Mouse (Mus musculus): ENCODE measurements around the gene Nmrk2. TPM values are rescaled to one million over a fixed set of nuclear protein-coding genes. Genes with fewer than 3 reads are reported as not detected.
"Not testable (repeated sequence)": the region's sequence is repeated elsewhere in the genome, so short reads cannot be mapped to it uniquely, and the experiment has no call there.

The Nmrk2 gene
- polyA plus RNA-seq, 1 experiment from 2014 or later = 0.14 TPM

DNA sequence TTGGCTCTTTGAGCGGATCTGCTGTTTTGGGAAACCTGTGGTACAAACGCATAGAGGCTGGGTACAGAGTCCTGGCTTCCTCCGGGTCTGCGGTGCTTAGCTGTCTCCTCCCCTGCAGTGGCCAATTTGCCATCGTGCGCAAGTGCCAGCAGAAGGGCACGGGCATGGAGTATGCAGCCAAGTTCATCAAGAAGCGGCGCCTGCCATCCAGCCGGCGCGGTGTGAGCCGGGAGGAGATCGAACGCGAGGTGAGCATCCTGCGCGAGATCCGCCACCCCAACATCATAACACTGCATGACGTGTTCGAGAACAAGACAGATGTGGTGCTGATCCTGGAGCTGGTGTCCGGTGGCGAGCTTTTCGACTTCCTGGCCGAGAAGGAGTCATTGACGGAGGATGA lies 12.0 kb downstream of the Nmrk2 start:
- H3K27me3 ChIP-seq (ENCODE audit: control insufficient read depth, insufficient read depth, low read length) = 0 out of 2 replicates have a peak, but pooled peaks cover 3% of the 10 kb centered on the region
- H3K4me2 ChIP-seq (replicated peaks; ENCODE audit: low read depth, low read length) = no peak overlapping the region
- H3K9me3 ChIP-seq (ENCODE audit: control insufficient read depth, low read depth, low read length) = no peaks in the 10 kb centered on the region
- peaks cover 28% of the 10 kb centered on the region for H3K36me3 ChIP-seq (ENCODE audit: control insufficient read depth, insufficient read depth, low read length)
- 82% methylated on average over 26 of the region's 26 CpGs for WGBS
- peaks cover 14% of the 10 kb centered on the region for H3K4me1 ChIP-seq (ENCODE audit: control insufficient read depth, insufficient read depth, low read length)
- H3K27ac ChIP-seq (ENCODE audit: low read length) = no peak overlapping the region
- ATAC-seq (ENCODE audit: insufficient number of reproducible peaks, insufficient read depth, low FRiP score, low read depth) = no peak
- no peak overlapping the region for H3K9ac ChIP-seq (replicated peaks; ENCODE audit: low read depth, low read length)
- no peak overlapping the region for H3K4me3 ChIP-seq (ENCODE audit: low read depth, low read length)

DNA sequence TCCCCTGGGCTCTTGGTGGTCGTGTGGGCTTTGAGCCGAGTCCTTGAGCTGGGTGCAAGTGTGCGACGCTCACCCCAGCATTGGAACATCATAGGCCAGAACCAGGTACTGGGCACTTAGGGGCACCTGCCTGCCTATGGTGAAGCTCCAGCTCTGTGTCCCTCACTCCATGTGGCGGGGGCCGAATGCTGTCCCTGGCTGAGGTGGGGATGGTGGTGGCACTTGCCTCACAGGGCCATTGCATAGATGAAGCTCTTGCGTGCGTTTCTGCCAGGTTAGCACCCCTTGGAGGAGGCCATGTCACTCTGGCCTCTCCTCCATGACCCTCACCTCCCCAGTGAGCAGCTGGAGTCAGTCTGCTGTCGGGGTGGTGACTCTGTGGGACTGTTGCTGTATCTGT lies 14.7 kb downstream of the Nmrk2 start:
- Histone ChIP-seq H3K4me1 (ENCODE audit: control insufficient read depth, insufficient read depth, low read length) (peaks cover 23% of the 10 kb centered on the region), H3K27ac (ENCODE audit: low read length) (no peak overlapping the region), H3K36me3 (ENCODE audit: control insufficient read depth, insufficient read depth, low read length) (peaks cover 31% of the 10 kb centered on the region), H3K4me3 (ENCODE audit: low read depth, low read length) (no peak overlapping the region), H3K27me3 (ENCODE audit: control insufficient read depth, insufficient read depth, low read length) (no peaks in the 10 kb centered on the region), H3K9ac (replicated peaks; ENCODE audit: low read depth, low read length) (no peak overlapping the region), H3K9me3 (ENCODE audit: control insufficient read depth, low read depth, low read length) (no peaks in the 10 kb centered on the region), H3K4me2 (replicated peaks; ENCODE audit: low read depth, low read length) (no peak overlapping the region)
- whole genome bisulfite sequencing = 96% methylated on average over 9 of the region's 9 CpGs
- no peak for ATAC-seq (ENCODE audit: insufficient number of reproducible peaks, insufficient read depth, low FRiP score, low read depth)

DNA sequence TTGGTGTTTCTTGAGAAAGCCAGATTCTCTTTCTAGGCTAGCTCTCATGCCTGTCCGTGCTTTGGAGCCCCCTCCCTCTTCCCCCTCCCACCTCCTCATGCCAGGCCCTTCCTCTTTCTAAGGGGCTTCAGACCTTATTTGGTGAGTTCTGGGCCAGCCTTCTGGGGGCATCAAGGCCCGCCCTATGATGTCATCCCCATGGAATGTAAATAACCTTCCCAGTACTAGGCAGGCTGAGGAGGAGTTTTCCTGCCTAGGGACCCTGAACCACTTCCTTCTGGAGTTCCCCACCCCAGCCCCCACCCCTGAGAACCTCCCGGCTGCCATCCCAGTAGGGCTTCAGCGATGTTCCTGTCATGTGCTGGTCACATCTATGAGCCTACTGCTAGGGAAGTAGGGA lies 17.1 kb downstream of the Nmrk2 start:
- no peak overlapping the region for H3K4me3 ChIP-seq (ENCODE audit: low read depth, low read length)
- H3K9me3 ChIP-seq (ENCODE audit: control insufficient read depth, low read depth, low read length) = no peaks in the 10 kb centered on the region
- 14% methylated on average over 4 of the region's 4 CpGs for WGBS
- no peaks in the 10 kb centered on the region for H3K27me3 ChIP-seq (ENCODE audit: control insufficient read depth, insufficient read depth, low read length)
- H3K9ac ChIP-seq (replicated peaks; ENCODE audit: low read depth, low read length) = no peak overlapping the region
- H3K4me1 ChIP-seq (ENCODE audit: control insufficient read depth, insufficient read depth, low read length) = peaks cover 20% of the 10 kb centered on the region
- peak; percentile 24; the same call in 1 of the 2 replicates for ATAC-seq (ENCODE audit: insufficient number of reproducible peaks, insufficient read depth, low FRiP score, low read depth)
- H3K36me3 ChIP-seq (ENCODE audit: control insufficient read depth, insufficient read depth, low read length) = peaks cover 43% of the 10 kb centered on the region
- H3K27ac ChIP-seq (ENCODE audit: low read length) = peak overlapping the region; percentile 84
- H3K4me2 ChIP-seq (replicated peaks; ENCODE audit: low read depth, low read length) = peak overlapping the region; percentile 61; the same call in 1 of the 2 replicates

DNA sequence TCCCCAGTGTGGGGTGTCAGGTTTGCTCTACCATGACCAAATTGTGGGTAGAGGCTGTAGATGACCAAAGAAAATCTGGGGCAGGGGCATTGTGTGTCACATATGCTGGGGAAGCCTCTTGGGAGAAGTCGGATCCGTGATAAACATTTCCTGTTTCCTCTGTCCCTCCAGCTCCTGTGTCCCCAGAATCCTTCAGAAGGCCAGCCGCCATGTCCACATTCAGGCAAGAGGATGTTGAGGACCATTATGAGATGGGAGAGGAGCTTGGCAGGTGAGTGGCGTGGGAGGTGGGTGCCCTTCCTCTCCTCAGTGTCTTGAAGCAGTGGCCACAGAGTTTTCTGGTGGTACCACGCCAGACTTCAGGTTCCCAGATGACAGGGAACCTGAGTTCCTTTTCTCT lies 18.0 kb downstream of the Nmrk2 start, which contains the start of gene 4930442H23Rik:
TSS of gene 4930442H23Rik (minus strand) at position 45 of the 400 bp plus-strand sequence.
- H3K9me3 ChIP-seq (ENCODE audit: control insufficient read depth, low read depth, low read length) = no peaks in the 10 kb centered on the region
- peak within 1 kb of the TSS; percentile 85 for H3K27ac ChIP-seq (ENCODE audit: low read length)
- H3K4me1 ChIP-seq (ENCODE audit: control insufficient read depth, insufficient read depth, low read length) = peaks cover 20% of the 10 kb centered on the region
- H3K36me3 ChIP-seq (ENCODE audit: control insufficient read depth, insufficient read depth, low read length) = peaks cover 53% of the 10 kb centered on the region
- no peaks in the 10 kb centered on the region for H3K27me3 ChIP-seq (ENCODE audit: control insufficient read depth, insufficient read depth, low read length)
- H3K4me2 ChIP-seq (replicated peaks; ENCODE audit: low read depth, low read length) = peak within 1 kb of the TSS; percentile 61
- ATAC-seq (ENCODE audit: insufficient number of reproducible peaks, insufficient read depth, low FRiP score, low read depth) = no peak
- 79% methylated on average over 5 of the region's 5 CpGs for WGBS
- peak within 1 kb of the TSS; percentile 65 for H3K9ac ChIP-seq (replicated peaks; ENCODE audit: low read depth, low read length)
- peak within 1 kb of the TSS; percentile 63 for H3K4me3 ChIP-seq (ENCODE audit: low read depth, low read length)

DNA sequence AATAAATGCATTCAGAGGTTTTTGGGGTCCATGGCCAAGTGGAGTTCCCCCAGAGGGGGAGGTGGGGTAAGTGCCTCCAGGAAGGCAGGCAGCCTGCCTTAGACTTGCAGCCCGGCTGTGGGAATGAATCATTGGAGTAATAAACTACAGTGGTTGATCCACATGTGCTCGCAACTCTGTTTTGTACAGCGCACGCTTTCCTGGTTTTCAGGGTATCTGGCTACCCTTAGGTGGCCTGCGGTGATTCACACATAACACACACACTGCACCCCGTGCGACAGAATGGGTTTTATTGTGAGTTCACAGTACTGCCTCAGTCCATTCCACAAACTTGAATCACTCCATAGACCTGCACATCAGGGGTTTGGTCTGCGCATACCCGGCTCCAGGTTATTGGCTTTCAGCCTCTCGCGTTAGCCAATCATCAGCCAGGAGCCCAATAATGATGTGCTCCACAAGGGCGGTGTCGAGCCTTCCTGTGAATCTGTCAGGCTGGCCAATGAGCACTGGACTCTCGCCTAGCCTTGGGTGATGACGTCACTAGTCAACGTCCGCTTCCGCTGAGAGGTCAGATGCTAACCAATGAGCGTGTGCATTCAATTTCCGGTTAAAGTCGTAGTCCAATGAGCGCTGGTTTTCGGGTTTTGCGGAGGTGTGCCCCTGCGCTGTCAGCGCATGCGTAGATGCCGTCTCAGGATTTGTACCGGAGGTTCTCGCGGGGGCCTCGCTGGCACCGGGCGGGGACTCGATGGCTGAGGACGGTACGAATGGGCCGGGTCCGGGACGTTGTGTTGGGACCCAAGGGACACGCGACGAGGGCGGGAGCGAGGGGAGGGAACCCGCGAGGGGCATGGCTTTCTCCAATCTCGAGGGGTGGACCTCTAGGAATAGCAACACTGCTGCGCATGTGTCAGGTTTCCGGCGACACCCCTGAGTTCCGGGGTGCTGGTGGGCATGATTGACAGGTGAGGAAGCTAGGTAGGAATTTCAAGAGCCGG lies 19.2 kb downstream of the Nmrk2 start, which contains the start of gene Dapk3:
TSS of gene Dapk3 (plus strand) at position 670 of the 998 bp plus-strand sequence.
- Histone ChIP-seq H3K27me3 (ENCODE audit: control insufficient read depth, insufficient read depth, low read length) (no peaks in the 10 kb centered on the region), H3K36me3 (ENCODE audit: control insufficient read depth, insufficient read depth, low read length) (peaks cover 61% of the 10 kb centered on the region), H3K9me3 (ENCODE audit: control insufficient read depth, low read depth, low read length) (no peaks in the 10 kb centered on the region), H3K4me2 (replicated peaks; ENCODE audit: low read depth, low read length) (peak within 1 kb of the TSS; percentile 61), H3K9ac (replicated peaks; ENCODE audit: low read depth, low read length) (peak within 1 kb of the TSS; percentile 65), H3K27ac (ENCODE audit: low read length) (peak within 1 kb of the TSS; percentile 85), H3K4me3 (ENCODE audit: low read depth, low read length) (peak within 1 kb of the TSS; percentile 63), H3K4me1 (ENCODE audit: control insufficient read depth, insufficient read depth, low read length) (peaks cover 29% of the 10 kb centered on the region)
- peak; percentile 91 for ATAC-seq (ENCODE audit: insufficient number of reproducible peaks, insufficient read depth, low FRiP score, low read depth)
- WGBS = 5% methylated on average over 53 of the region's 53 CpGs

DNA sequence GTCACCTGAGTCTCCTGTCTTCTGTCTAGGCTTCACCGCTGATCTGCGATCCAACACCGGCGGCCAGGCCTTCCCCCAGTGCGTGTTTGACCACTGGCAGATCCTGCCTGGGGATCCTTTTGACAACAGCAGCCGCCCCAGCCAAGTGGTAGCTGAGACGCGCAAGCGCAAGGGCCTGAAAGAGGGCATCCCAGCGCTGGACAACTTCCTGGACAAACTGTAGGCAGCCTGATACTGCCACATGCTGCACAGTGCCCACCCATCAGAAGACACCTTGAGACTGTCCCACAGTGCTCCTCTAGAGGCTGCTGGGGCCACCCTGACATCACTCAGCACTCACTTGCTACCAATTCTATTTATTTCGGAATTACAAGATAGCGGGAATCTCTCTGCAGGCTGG lies 20.0 kb downstream of the Nmrk2 start:
- not testable (repeated sequence) for H3K27me3 ChIP-seq (ENCODE audit: control insufficient read depth, insufficient read depth, low read length); ATAC-seq (ENCODE audit: insufficient number of reproducible peaks, insufficient read depth, low FRiP score, low read depth); H3K9me3 ChIP-seq (ENCODE audit: control insufficient read depth, low read depth, low read length); H3K4me2 ChIP-seq (replicated peaks; ENCODE audit: low read depth, low read length); H3K27ac ChIP-seq (ENCODE audit: low read length); H3K4me3 ChIP-seq (ENCODE audit: low read depth, low read length); H3K9ac ChIP-seq (replicated peaks; ENCODE audit: low read depth, low read length)
- Histone ChIP-seq H3K36me3 (ENCODE audit: control insufficient read depth, insufficient read depth, low read length) (peaks cover 58% of the 10 kb centered on the region), H3K4me1 (ENCODE audit: control insufficient read depth, insufficient read depth, low read length) (peaks cover 31% of the 10 kb centered on the region)
- WGBS = 81% methylated on average over 12 of the region's 12 CpGs

DNA sequence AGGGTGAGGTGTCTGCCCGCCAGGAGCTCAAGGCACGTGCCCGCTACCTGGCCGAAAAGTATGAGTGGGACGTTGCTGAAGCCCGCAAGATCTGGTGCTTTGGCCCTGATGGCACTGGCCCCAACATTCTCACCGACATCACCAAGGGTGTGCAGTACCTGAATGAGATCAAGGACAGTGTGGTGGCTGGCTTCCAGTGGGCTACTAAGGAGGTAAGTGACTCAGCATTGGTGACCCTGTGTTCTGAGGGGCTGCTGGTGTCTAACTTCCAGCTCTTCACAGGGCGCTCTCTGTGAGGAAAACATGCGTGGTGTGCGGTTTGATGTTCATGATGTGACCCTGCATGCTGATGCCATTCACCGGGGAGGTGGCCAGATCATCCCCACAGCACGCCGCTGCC lies 20.9 kb downstream of the Nmrk2 start:
- ATAC-seq (ENCODE audit: insufficient number of reproducible peaks, insufficient read depth, low FRiP score, low read depth) = no peak
- H3K4me3 ChIP-seq (ENCODE audit: low read depth, low read length) = no peak overlapping the region
- no peaks in the 10 kb centered on the region for H3K9me3 ChIP-seq (ENCODE audit: control insufficient read depth, low read depth, low read length)
- peaks cover 31% of the 10 kb centered on the region for H3K4me1 ChIP-seq (ENCODE audit: control insufficient read depth, insufficient read depth, low read length)
- peaks cover 52% of the 10 kb centered on the region for H3K36me3 ChIP-seq (ENCODE audit: control insufficient read depth, insufficient read depth, low read length)
- H3K4me2 ChIP-seq (replicated peaks; ENCODE audit: low read depth, low read length) = no peak overlapping the region
- H3K27me3 ChIP-seq (ENCODE audit: control insufficient read depth, insufficient read depth, low read length) = no peaks in the 10 kb centered on the region
- no peak overlapping the region for H3K9ac ChIP-seq (replicated peaks; ENCODE audit: low read depth, low read length)
- H3K27ac ChIP-seq (ENCODE audit: low read length) = no peak overlapping the region
- 93% methylated on average over 13 of the region's 13 CpGs for WGBS

DNA sequence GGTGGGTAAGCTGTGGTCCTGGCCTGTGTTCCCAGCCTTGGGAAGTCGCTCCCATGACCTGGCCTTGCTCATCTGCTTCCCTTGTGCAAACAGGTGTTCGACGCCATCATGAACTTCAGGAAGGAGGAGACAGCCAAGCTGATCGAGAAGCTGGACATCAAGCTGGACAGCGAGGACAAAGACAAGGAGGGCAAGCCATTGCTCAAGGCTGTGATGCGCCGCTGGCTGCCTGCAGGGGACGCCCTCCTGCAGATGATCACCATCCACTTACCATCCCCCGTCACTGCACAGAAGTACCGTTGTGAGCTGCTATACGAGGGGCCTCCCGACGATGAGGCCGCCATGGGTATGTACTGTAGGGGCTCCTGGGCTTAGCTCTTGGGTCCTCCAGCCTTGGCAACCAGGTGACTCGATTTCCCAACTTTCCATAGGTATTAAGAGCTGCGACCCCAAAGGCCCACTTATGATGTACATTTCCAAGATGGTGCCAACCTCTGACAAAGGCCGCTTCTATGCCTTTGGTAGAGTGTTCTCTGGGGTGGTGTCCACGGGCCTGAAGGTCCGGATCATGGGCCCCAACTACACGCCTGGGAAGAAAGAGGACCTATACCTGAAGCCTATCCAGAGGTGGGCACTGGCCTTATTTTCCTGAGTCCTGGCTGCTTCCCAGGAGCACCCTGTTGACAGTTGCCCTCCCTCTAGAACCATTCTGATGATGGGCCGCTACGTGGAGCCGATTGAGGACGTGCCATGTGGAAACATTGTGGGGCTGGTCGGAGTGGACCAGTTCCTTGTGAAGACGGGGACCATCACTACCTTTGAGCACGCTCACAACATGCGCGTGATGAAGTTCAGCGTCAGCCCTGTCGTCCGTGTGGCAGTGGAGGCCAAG lies 22.2 kb downstream of the Nmrk2 start:
- Histone ChIP-seq H3K4me2 (replicated peaks; ENCODE audit: low read depth, low read length) (no peak overlapping the region), H3K9me3 (ENCODE audit: control insufficient read depth, low read depth, low read length) (no peaks in the 10 kb centered on the region), H3K4me1 (ENCODE audit: control insufficient read depth, insufficient read depth, low read length) (peaks cover 26% of the 10 kb centered on the region), H3K27me3 (ENCODE audit: control insufficient read depth, insufficient read depth, low read length) (no peaks in the 10 kb centered on the region), H3K9ac (replicated peaks; ENCODE audit: low read depth, low read length) (no peak overlapping the region), H3K27ac (ENCODE audit: low read length) (no peak overlapping the region), H3K36me3 (ENCODE audit: control insufficient read depth, insufficient read depth, low read length) (peaks cover 52% of the 10 kb centered on the region), H3K4me3 (ENCODE audit: low read depth, low read length) (no peak overlapping the region)
- no peak for ATAC-seq (ENCODE audit: insufficient number of reproducible peaks, insufficient read depth, low FRiP score, low read depth)
- WGBS = 89% methylated on average over 32 of the region's 32 CpGs

Measured in stomach, embryonic 14.5 days (tissue).